Mouse (Mus musculus) R1 (cell line): ENCODE results near the gene Cylc1.

Source experiments
- DNase-seq: peaks from one replicate; pipeline ENCODE4 v3.0.0-alpha.2; 2018; ENCODE audit warnings: low read depth, low spot score

The Cylc1 gene

DNA sequence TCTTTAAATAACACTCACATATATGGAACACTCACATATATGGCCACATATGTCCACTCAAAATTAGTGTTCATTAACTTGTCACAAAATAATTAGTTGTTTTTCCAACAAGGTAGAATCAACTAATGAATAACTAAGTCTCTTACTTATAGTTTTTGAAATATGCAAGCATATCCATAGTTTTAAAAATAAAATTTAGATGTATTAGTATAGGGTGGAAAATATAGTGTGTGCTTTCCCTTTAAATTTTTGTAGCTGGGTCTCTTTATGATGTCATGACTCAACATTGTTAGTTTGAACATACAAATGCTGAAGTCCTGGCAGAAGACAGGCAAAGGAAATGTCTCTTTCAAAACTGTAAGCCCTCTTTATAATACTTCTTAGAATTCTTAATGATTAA is at the start of gene Cylc1:
Gene Cylc1, plus strand, starts transcription at position 301 of the 400 bp plus-strand sequence.
- no peak for DNase-seq

DNA sequence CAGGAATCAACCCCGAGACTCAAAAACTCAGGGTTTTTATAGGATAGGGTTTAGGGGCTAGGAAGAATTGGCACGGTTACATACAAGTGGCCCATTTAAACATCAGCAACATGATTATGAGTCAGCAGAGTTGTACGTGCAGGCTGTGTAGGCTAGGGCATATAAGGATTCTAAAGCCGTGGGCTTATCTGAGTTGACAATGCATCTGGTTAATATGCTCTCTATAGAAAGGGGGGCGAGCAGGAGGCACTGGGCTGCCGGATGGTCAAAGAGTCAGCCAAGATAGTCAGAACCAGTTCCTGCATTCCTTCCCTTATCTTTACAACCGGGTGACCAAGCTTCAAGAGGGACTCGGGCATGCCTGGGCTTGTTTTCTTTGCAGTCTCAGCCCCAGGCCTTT is 31.5 kb upstream of the Cylc1 start:
- DNase-seq: no peak

GRCm38 (mm10) chrX:111168040-111168439 is 57.8 kb downstream of the Cylc1 start, which contains the start of gene Gm10112:
Gene Gm10112, plus strand, starts transcription at chrX:111168340.
- no peak for DNase-seq
